Mouse (Mus musculus) cortical plate, adult 2 months (tissue): Measurements from ENCODE around the gene Nr1h2.

Source experiments
- CTCF ChIP-seq: fragments of 200-500 bp; IDR thresholded peaks from 2 replicates; pipeline ENCODE4 v1.5.1; 2011; ENCODE audit warnings: mild to moderate bottlenecking, control low read depth, low read length; ENCODE audit not compliant: insufficient read depth; ENCODE audit errors: extremely low read depth
- POLR2A ChIP-seq: fragments of 200-500 bp; IDR thresholded peaks from 2 replicates; pipeline ENCODE4 v1.6.1; 2011; ENCODE audit warnings: mild to moderate bottlenecking, low read length, control low read depth; ENCODE audit not compliant: insufficient read depth; ENCODE audit errors: extremely low read depth

GRCm38 (mm10) chr7:44601646-44602045 is 47.9 kb upstream of the Nr1h2 start:
- TF ChIP-seq CTCF (no peak), POLR2A (no peak)
